Mouse (Mus musculus) left cerebral cortex, postnatal 4 days (tissue): ENCODE measurements around the gene Naip6. TPM values are rescaled to one million over a fixed set of nuclear protein-coding genes. Genes with fewer than 3 reads are reported as not detected.
"Not testable (repeated sequence)": the region's sequence is repeated elsewhere in the genome, so short reads cannot be mapped to it uniquely, and the experiment has no call there.

Experiments
- DNase-seq: peaks from one replicate; pipeline ENCODE4 v3.0.0-alpha.2; 2022
- intact Hi-C: fragments of 180-260 bp; cut with DNase I; formaldehyde crosslinking; loops from one replicate; pipeline ENCODE4 v1.15.1; 2025
- total RNA-seq, 2 experiments: library from RNA; stranded (reverse); gene quantifications; 2 replicates each; pipeline ENCODE4 v1.2.3; 2021

Gene Naip6
- total RNA-seq, result under 1 TPM; 0.20 to 0.30 TPM

DNA sequence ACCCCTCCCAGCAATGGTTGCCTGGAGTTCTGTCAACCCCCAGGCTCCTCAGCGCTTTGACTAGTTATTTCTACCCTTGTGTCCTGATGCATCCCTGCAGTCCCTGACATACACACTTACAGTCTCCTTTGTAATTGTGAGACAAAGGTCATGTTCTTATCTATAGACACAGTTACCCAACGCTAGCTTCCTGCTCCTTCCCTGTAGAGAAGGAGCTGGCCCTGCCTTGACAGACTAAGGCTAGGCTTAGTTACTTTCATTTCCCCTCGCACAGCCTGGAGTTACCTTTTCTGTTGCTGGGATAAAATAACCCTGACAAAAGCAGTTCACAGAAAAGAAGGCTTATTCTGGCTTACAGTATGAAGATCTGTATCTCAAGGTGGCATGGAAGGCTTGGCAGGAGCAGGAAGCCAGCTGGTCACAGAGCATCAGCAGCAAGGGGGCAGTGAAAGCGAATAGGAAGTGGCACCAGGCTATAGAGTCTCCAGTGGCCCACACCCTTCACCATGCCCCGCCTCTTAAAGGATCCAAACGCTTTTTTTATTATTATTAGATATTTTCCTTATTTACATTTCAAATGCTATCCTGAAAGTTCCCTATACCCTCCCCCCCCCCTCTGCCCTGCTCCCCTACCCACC, at the start of gene Naip6:
Gene Naip6, minus strand, starts transcription at position 419 of the 638 bp plus-strand sequence.
- intact Hi-C loops, DNase-seq: not testable (repeated sequence)

DNA sequence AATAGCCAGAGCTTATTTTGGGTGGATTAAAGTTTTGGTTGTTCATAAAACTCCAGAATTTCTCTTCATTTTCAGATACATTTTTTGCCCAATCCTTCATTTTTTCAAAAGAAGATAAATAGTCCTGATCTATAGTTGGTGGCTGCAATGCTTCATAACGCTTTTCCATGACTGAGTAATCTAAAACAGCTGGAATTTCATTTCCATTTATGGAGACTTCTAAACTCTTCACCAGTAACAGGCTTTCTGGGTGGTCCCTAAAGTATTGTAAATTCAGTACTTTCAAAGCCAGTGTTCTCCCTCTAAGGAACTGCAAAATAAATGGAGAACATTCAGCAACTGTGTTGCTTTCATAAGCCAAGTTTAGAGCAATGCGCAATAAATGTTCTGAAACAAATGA, 34.8 kb upstream of the Naip6 start:
- DNase-seq, intact Hi-C loops: not testable (repeated sequence)

DNA sequence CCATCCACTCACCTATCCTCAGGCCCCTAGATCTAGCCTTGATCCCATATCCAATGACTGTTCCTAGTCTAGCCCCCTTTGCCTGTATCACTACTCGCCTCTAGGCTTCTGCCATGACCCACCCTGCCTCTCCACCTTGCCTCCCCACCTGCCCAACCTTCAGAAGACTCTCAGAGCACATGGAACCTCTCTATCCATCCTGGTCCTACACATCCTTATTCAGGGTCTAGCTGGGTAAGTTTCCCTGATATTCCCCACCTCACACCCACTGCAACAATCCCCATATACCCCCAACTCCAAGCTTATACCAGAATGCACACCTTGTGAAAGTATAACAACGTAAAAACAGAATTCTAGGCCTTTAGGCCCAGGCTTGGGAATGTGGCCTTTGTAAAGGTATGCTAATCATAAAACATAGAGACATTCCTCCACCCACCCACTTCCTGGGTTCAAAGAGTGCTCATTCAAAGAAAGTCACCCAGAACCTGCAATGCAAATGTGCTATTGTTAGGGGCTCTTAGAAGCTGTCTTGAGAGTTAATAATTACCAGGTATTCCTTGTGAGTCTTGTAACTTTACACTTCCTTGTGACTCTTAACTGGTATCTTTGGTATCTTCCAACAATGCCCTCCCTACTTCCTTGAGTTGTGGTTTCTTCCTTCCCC, 32.2 kb upstream of the Naip6 start:
- not testable (repeated sequence) for DNase-seq
- intact Hi-C loops, result loop anchor here (10.0 kb wide), 1 partner anchor 85 kb away; no protein-coding TSS in a partner anchor

DNA sequence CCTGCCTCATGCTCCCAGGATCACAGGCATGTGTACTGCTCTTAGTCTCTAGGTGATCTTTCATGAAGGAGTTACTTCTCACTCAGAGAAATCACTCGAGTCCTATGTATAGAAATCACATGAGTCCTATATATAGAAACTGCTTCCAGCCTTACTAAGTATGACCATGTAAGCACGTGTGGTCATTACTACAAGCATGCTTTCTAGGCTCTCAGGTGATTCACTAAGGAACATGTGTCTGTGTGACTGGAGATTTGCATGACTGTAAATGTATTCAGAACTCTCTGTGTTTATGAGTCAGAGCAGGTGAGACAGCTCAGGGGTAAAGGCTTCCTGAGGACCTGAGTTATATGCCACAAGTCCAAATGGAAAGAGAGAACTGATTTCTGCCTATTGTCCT, 24.3 kb upstream of the Naip6 start:
- no peak for DNase-seq
- intact Hi-C loops, result loop anchor here (10.0 kb wide), 1 partner anchor 77 kb away; no protein-coding TSS in a partner anchor

DNA sequence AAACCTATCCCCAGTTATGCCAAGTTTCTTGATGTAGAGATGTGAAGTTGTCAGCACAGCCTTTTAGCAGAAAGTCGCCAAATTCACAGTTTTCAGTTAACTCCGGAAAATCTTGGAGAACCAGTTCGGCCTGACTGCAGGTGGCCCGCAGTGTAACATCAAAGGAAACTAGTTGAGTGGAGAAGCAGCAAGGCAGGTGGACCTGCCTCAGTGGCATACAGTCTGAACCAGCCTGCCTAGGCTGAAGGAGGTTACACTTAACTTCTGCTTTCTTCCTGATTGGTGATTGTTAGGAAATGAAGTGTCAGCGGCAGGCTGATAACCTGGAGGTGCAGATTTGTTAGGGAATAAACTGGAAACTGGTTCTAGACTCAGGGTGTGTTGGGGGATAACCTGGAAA, 14.3 kb upstream of the Naip6 start:
- intact Hi-C loops, DNase-seq: not testable (repeated sequence)

DNA sequence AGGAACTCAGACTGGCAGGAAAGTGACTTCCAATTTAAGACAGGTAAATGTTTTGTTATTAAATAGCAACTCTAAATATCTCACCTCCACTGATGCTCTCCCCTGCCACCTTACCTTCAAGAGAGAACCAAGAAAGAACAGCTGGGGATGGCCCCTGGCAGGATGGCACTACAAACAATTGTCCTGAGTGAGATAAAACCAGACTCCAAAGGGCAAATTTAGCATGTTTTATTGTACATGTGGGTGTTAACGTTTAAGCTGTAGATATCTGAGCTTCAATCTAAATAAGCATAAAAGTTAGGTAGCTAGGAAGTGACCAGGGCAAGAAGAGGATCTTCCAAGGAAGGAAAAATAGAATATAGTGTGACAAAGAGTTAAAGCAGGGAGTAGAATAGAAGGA, 11.4 kb upstream of the Naip6 start:
- intact Hi-C loops, result not testable (repeated sequence)

DNA sequence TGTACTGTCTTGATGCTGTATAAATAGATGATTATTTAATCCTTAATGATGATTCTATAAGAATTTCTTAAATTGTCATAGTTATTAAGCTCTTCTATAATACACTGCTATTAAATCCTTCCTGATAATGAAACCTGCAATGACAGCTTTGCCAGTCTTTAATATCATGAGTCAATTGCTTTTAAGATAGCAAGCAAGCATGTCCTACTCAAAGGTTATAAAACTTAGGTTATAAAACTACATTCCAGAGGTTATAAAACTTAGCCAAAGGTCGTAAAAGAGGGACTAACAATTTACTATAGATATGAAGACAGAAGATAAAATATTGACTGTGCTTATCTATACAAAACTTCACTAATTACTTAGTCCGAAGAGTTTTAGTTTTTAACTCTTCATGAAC, 10.6 kb upstream of the Naip6 start:
- DNase-seq, intact Hi-C loops: not testable (repeated sequence)

More for the DNA sequence above, 11.4 kb upstream of the Naip6 start:
- DNase-seq, result not testable (repeated sequence)

DNA sequence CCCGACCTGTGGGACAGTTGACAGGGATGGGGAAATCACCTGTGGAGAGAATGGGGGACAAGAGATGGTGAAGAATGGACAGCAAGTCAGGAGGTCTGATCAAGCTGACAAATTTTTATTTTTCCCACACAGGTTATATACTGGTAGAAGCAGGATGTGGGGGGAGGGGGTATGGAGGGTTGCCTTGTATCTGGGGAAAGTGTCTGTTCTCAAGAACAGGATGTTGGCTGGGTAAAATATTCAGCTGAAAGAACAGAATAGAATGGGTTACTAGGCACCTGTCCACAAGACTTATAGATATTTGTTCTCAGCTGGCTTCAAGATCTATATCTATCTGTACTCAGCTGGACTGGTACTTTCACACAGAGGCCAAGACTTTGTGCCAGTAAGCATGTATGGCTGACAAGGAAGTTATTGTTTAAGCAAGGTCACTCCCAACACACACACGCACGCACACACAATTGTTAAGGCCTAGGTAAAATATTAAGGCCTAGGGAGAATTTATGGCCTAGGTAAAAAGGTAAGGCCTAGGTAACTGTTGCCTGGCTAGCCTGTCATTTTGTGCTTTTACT, 4.9 kb upstream of the Naip6 start:
- DNase-seq, intact Hi-C loops: not testable (repeated sequence)

DNA sequence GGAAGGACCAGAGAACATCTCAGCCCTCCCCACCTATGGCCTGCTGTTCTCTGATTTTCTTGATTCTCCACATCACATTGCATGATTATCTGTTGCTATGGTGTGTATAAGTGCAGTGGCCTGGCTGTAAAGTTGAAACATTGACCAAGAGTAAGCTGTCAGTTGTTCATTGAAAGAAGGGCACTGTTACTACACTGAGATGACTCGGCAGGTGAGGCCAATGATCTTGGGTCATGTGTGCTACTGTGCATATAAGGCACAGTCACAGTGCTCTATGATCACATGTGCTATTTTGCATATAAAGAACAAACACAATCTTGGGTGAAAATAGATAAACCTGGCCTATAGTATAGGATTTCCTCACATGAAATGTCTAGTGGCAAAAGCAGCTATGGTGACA, 32.9 kb downstream of the Naip6 start:
- intact Hi-C loops, result no loop called here
- no peak for DNase-seq

DNA sequence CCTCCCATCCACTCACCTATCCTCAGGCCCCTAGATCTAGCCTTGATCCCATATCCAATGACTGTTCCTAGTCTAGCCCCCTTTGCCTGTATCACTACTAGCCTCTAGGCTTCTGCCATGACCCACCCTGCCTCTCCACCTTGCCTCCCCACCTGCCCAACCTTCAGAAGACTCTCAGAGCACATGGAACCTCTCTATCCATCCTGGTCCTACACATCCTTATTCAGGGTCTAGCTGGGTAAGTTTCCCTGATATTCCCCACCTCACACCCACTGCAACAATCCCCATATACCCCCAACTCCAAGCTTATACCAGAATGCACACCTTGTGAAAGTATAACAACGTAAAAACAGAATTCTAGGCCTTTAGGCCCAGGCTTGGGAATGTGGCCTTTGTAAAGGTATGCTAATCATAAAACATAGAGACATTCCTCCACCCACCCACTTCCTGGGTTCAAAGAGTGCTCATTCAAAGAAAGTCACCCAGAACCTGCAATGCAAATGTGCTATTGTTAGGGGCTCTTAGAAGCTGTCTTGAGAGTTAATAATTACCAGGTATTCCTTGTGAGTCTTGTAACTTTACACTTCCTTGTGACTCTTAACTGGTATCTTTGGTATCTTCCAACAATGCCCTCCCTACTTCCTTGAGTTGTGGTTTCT, 45.9 kb downstream of the Naip6 start:
- DNase-seq, intact Hi-C loops: not testable (repeated sequence)

DNA sequence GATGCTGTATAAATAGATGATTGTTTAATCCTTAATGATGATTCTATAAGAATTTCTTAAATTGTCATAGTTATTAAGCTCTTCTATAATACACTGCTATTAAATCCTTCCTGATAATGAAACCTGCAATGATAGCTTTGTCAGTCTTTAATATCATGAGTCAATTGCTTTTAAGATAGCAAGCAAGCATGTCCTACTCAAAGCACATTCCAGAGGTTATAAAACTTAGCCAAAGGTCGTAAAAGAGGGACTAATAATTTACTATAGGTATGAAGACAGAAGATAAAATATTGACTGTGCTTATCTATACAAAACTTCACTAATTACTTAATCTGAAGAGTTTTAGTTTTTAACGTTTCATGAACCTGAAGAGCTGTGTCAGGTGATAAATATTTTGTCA, 60.5 kb downstream of the Naip6 start:
- intact Hi-C loops, DNase-seq: not testable (repeated sequence)

DNA sequence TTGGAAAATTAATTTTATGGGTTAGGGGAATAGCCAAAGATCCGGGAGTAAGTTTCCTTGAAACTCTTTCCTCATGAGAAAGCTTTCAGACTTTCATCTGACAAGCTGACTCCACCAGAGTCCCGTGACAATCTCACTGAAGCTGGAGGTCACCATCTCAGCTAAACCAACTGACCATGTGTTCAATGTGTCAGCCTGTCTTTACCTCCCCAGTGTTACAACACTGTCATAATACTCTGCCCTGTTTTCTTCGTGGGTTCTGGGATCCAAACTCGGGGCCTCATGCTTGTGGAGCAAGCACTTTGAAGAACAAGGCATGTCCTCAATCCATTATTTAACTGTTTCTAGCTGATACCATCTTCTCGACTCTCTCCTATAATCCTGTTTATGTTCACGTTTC, 61.5 kb downstream of the Naip6 start:
- DNase-seq, intact Hi-C loops: not testable (repeated sequence)

DNA sequence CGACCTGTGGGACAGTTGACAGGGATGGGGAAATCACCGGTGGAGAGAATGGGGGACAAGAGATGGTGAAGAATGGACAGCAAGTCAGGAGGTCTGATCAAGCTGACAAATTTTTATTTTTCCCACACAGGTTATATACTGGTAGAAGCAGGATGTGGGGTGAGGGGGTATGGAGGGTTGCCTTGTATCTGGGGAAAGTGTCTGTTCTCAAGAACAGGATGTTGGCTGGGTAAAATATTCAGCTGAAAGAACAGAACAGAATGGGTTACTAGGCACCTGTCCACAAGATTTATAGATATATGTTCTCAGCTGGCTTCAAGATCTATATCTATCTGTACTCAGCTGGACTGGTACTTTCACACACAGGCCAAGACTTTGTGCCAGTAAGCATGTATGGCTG, 65.6 kb downstream of the Naip6 start:
- DNase-seq, intact Hi-C loops: not testable (repeated sequence)

DNA sequence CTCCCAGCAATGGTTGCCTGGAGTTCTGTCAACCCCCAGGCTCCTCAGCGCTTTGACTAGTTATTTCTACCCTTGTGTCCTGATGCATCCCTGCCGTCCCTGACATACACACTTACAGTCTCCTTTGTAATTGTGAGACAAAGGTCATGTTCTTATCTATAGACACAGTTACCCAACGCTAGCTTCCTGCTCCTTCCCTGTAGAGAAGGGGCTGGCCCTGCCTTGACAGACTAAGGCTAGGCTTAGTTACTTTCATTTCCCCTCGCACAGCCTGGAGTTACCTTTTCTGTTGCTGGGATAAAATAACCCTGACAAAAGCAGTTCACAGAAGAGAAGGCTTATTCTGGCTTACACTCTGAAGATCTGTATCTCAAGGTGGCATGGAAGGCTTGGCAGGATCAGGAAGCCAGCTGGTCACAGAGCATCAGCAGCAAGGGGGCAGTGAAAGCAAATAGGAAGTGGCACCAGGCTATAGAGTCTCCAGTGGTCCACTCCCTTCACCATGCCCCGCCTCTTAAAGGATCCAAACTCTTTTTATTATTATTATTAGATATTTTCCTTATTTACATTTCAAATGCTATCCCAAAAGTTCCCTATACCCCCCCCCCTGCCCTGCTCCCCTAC, 70.5 kb downstream of the Naip6 start:
- intact Hi-C loops, DNase-seq: not testable (repeated sequence)

DNA sequence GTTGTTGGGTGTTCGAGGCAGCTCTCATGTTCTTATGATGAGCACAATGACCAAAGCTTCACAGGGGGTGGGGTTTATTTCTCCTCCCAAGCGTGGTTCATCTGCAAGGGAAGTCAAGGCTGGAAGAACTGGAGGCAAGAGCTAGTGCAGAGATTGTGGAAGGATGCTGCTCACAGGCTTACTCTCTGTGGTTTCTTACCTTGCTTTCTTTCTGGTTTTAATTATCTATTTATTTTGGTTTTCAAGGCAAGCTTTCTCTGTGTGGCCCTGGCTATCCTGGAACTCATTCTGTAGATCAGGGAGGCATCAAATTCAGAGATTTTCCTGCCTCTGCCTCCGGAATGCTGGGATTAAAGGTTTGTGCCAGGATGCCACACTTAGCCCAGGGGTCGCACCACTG, 71.3 kb downstream of the Naip6 start, which contains the start of gene Naip5:
Gene Naip5, minus strand, starts transcription at position 101 of the 400 bp plus-strand sequence.
- intact Hi-C loops, DNase-seq: not testable (repeated sequence)

DNA sequence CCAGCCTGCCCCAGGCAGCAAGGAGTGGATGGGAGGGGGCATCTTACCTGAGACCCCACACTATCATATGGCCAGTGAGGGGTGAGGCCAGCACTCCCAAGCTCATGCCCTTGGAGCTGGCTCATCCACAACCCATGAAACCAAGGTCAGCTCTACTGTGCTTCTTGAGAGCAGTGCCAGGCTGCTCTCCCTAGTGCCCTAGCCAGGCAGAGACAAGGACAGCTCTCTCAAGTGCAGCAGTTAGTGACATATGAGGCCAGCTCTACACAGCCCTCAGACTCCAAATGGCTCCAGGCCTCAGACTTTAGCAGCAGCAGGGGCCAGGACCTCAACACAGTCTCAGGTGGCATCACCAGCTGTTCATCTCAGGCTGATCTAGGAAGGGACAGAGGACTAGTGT, 73.8 kb downstream of the Naip6 start:
- DNase-seq, result no peak
- intact Hi-C loops, result no loop called here

Other genes starting within 250 kb of the Naip6 start
- gene Bdp1, start 213.6 kb downstream of the Naip6 start, total RNA-seq, result 10 to 100 TPM; 46.0 to 46.1 TPM
- gene Serf1, start 209.7 kb downstream of the Naip6 start, total RNA-seq, result 100 to 1,000 TPM; 109 to 127 TPM
- 10 to 100 TPM; 48.9 to 51.1 TPM for gene Smn1, start 192.8 kb downstream of the Naip6 start, total RNA-seq
- gene Naip2, start 115.6 kb downstream of the Naip6 start, total RNA-seq, result under 1 TPM; 0.26 TPM
- gene Naip5, start 71.4 kb downstream of the Naip6 start, total RNA-seq, result under 1 TPM; 0.12 to 0.24 TPM
- gene Naip1, start 135.2 kb upstream of the Naip6 start, total RNA-seq, result under 1 TPM; 0.18 to 0.24 TPM
- 10 to 100 TPM; 41.0 to 52.8 TPM for gene Gtf2h2, start 174.9 kb upstream of the Naip6 start, total RNA-seq
- gene Ocln, start 235.0 kb upstream of the Naip6 start, total RNA-seq, result 1 to 10 TPM; 7.9 to 8.8 TPM